Mouse (Mus musculus): ENCODE data around the gene Glud1.

DNA sequence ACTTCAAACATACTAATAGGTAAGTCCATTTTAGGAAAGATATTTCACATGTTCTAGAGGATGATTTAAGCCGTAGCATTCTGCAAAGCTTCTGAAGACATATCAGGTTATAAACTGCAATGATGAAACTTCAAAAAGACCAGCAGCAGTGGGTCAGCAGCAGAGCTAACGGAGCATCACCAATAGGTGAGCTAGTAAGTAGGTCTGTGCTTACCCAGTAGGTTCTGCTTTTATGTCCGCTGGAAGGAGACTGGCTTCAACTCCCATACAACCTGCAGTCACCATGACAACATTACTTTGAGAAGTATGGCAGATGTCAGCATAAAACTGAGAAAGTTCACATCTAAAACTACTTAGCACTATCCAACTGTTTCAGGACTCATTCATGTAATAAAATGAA lies 16.9 kb upstream of the Glud1 start:
- TF ChIP-seq TCF3 (IDR thresholded peaks at IDR 0.05; ENCODE audit: insufficient read length, low read depth) (no peak), MAX (IDR thresholded peaks at IDR 0.05; ENCODE audit: low read depth) (no peak), USF1 (IDR thresholded peaks at IDR 0.05; ENCODE audit: low read depth) (no peak)

Data from myocyte (in vitro differentiated cells).